Mouse (Mus musculus) olfactory bulb, adult 2 months (tissue): ENCODE data around the gene Anapc16.

ENCODE experiments used
- CTCF ChIP-seq: fragments of 200-500 bp; IDR thresholded peaks from 2 replicates; pipeline ENCODE4 v1.5.1; 2012; ENCODE audit warnings: low read depth, mild to moderate bottlenecking, low read length, moderate library complexity; ENCODE audit not compliant: insufficient read depth
- POLR2A ChIP-seq: fragments of 200-500 bp; IDR thresholded peaks from 2 replicates; pipeline ENCODE4 v1.6.1; 2012; ENCODE audit warnings: mild to moderate bottlenecking, low read depth, low read length, moderate library complexity; ENCODE audit not compliant: insufficient read depth

DNA sequence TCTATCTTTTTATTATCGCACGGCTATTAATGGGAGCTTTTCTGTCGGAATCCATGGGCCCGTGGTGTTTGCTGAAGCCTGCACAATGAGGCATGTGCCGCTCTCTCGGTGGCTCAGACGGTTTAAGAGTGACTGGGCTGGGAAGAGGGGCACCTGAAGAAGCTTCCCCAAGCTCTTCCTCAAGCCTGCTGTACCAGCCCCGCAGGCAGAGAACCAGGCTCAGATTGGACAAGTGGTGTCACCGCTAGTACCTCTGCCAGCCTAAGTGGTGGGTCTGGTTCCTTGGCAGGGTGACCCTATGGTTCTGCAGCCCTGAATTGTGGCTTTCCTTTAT lies 37.6 kb downstream of the Anapc16 start:
- TF ChIP-seq POLR2A (no peak), CTCF (no peak)
